Mouse (Mus musculus) midbrain, embryonic 13.5 days (tissue): Measurements from ENCODE around the gene Brd1. TPM values are rescaled to one million over a fixed set of nuclear protein-coding genes. Genes with fewer than 3 reads are reported as not detected.

ENCODE experiments used
- ATAC-seq: fragments of 200-750 bp; cut with Nextera tagmentation; 2 replicates; pipeline ENCODE4 v1.8.0; 2017; ENCODE audit warnings: mild to moderate bottlenecking, moderate TSS enrichment, moderate library complexity
- H3K27ac ChIP-seq: fragments of 300-500 bp; sonication (generic); 2 replicates; pipeline ENCODE4 v1.5.1; 2015; ENCODE audit warnings: inconsistent platforms, mild to moderate bottlenecking, moderate library complexity
- H3K27me3 ChIP-seq: fragments of 300-500 bp; sonication (generic); 2 replicates; pipeline ENCODE4 v1.6.1; 2015; ENCODE audit warnings: mild to moderate bottlenecking, inconsistent platforms
- H3K36me3 ChIP-seq: fragments of 300-500 bp; sonication (generic); 2 replicates; pipeline ENCODE4 v1.6.1; 2015; ENCODE audit warnings: mild to moderate bottlenecking, inconsistent platforms
- H3K4me1 ChIP-seq: fragments of 300-500 bp; sonication (generic); replicated peaks from 2 replicates; pipeline ENCODE4 v1.6.1; 2015; ENCODE audit warnings: inconsistent platforms
- H3K4me2 ChIP-seq: fragments of 300-500 bp; sonication (generic); replicated peaks from 2 replicates; pipeline ENCODE4 v1.6.1; 2015; ENCODE audit warnings: moderate library complexity, mild to moderate bottlenecking, inconsistent platforms
- H3K4me3 ChIP-seq: fragments of 300-500 bp; sonication (generic); replicated peaks from 2 replicates; pipeline ENCODE4 v1.5.1; 2015; ENCODE audit warnings: mild to moderate bottlenecking, inconsistent platforms
- H3K9ac ChIP-seq: fragments of 300-500 bp; sonication (generic); replicated peaks from 2 replicates; pipeline ENCODE4 v1.6.1; 2015; ENCODE audit warnings: mild to moderate bottlenecking, inconsistent platforms
- H3K9me3 ChIP-seq: fragments of 300-500 bp; sonication (generic); 2 replicates; pipeline ENCODE4 v1.6.1; 2016; ENCODE audit warnings: mild to moderate bottlenecking, inconsistent platforms
- WGBS: fragments of 180-500 bp; shearing (Covaris S2); methylation state at CpG from one replicate; pipeline ENCODE4 v1.1.7; 2015; 5-methylcytosine and 5-hydroxymethylcytosine counted together
- polyA plus RNA-seq: library from polyadenylated mRNA; unstranded; fragments of >200 nt; fragmentation: Nextera tagmentation; extraction: Ambion mirVana; gene quantifications from 2 replicates; pipeline ENCODE4 v1.2.1, GENCODE M21; 2015

Brd1 gene
- polyA plus RNA-seq, 1 experiment from 2014 or later: 29.1 TPM

DNA sequence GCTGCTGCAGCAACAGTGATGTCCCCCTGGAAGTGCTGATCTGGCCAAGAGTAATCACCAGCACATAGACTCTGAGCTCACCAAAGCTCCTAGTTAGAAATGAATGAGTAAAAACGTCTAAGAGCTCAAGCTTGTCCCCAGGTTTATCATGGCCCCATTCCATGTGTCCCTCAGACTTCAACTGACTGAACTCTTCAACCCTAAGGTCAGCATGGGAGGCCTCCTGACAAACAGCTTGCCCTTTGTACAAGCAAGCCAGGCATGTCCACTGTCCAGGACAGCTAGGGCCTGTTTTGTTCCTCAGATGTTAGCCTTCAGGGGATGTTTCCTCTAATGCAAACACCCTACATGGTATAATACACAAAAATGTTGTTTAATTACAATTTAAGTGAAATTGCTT is 29.7 kb downstream of the Brd1 start:
- Histone ChIP-seq H3K36me3 (peaks cover 97% of the 10 kb centered on the region), H3K4me1 (no peaks in the 10 kb centered on the region), H3K9me3 (no peaks in the 10 kb centered on the region), H3K4me2 (no peak overlapping the region), H3K27ac (no peak overlapping the region), H3K4me3 (no peak overlapping the region), H3K27me3 (no peaks in the 10 kb centered on the region), H3K9ac (no peak overlapping the region)
- ATAC-seq: no peak
- WGBS: 74% methylated on average over 1 of the region's 1 CpGs

DNA sequence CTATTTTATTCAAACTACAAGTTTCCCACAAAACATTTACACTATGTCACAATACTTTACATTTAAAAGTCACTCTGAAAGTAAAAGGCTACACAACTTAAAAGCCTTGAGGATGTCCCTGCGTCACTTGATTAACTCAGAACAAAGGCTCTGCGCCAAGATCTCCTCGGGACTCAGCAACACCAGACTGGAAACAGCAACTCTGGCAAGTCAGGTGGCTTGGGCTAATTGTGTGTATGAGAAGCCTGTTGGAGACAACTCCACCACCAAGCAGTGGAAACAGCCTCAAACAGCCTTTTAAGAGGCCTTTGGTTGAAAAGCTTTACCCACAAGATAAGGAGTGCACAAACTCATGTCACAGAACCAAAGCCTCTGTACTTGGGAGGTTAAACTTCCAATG is 31.5 kb downstream of the Brd1 start:
- H3K4me1 ChIP-seq: no peaks in the 10 kb centered on the region
- no peaks in the 10 kb centered on the region for H3K9me3 ChIP-seq
- H3K27me3 ChIP-seq: no peaks in the 10 kb centered on the region
- no peak overlapping the region for H3K4me2 ChIP-seq
- no peak overlapping the region for H3K27ac ChIP-seq
- H3K9ac ChIP-seq: no peak overlapping the region
- H3K36me3 ChIP-seq: peaks cover 97% of the 10 kb centered on the region
- WGBS: 46% methylated on average over 3 of the region's 3 CpGs
- no peak for ATAC-seq
- H3K4me3 ChIP-seq: no peak overlapping the region

DNA sequence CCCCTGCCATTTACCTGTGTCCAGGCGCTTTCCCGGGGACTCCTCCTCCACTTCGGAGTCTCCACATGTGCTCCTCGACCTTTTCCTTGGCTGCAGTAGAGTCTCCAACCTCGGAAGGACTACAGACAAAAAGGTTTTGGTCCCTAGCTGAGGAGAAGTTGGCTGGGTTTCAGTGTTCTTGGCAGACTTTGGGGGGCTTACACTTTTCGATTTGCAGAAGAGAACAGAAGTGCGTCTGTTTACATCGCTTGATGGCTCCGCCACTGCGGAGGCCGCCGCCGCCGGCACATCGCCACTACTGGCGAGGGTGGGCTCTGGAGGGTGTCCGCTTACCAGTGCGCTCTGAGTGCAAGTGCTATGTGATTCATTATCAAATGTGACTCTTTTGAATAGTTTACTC is 33.3 kb downstream of the Brd1 start:
- Histone ChIP-seq H3K9ac (no peak overlapping the region), H3K9me3 (no peaks in the 10 kb centered on the region), H3K27me3 (no peaks in the 10 kb centered on the region), H3K36me3 (peaks cover 95% of the 10 kb centered on the region), H3K4me3 (no peak overlapping the region), H3K27ac (no peak overlapping the region), H3K4me2 (no peak overlapping the region), H3K4me1 (no peaks in the 10 kb centered on the region)
- WGBS: 95% methylated on average over 18 of the region's 18 CpGs
- no peak for ATAC-seq

DNA sequence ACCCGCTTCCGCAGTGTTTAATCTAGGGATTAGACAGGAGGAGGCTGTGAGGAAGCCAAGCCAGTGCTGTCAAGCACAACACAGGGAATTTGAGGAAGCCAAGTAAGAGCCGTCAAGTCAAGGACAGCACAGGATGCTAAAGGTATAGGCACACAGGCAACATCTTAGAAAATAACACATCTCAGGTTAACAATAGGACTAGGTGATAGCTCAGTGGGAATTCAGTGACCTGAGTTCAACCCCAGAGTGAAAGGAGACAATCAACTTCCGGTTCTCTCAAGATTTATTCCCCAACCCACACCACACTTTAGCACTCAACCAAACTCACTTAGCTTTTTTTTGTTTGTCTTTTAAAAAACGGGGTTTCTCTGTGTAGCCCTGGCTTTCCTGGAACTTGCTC is 34.5 kb downstream of the Brd1 start:
- no peak for ATAC-seq
- H3K4me3 ChIP-seq: no peak overlapping the region
- no peaks in the 10 kb centered on the region for H3K27me3 ChIP-seq
- H3K9me3 ChIP-seq: no peaks in the 10 kb centered on the region
- H3K9ac ChIP-seq: no peak overlapping the region
- no peak overlapping the region for H3K4me2 ChIP-seq
- H3K4me1 ChIP-seq: no peaks in the 10 kb centered on the region
- H3K36me3 ChIP-seq: peaks cover 96% of the 10 kb centered on the region
- 87% methylated on average over 5 of the region's 5 CpGs for whole genome bisulfite sequencing
- no peak overlapping the region for H3K27ac ChIP-seq

DNA sequence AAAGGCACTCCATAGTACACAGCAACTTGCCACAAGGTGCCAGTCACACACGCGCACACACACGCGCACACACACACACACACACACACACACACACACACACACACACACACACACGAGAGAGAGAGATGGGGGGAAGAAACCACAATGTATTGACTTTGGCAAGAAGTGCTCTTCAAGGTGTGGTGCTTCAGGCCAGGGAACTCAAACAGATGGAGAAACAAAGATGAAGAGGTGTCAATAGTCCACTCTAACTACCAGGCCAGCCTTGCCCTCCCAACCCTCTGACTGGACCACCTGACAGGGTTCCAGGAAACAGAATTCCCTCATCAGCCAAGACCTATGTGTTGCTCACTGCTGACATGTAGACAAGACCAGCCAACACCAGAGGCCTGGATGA is 36.4 kb downstream of the Brd1 start:
- Histone ChIP-seq H3K27me3 (no peaks in the 10 kb centered on the region), H3K9me3 (no peaks in the 10 kb centered on the region), H3K4me1 (no peaks in the 10 kb centered on the region), H3K27ac (no peak overlapping the region), H3K9ac (no peak overlapping the region), H3K4me2 (no peak overlapping the region), H3K4me3 (no peak overlapping the region), H3K36me3 (peaks cover 97% of the 10 kb centered on the region)
- WGBS: 98% methylated on average over 4 of the region's 5 CpGs
- ATAC-seq: no peak

DNA sequence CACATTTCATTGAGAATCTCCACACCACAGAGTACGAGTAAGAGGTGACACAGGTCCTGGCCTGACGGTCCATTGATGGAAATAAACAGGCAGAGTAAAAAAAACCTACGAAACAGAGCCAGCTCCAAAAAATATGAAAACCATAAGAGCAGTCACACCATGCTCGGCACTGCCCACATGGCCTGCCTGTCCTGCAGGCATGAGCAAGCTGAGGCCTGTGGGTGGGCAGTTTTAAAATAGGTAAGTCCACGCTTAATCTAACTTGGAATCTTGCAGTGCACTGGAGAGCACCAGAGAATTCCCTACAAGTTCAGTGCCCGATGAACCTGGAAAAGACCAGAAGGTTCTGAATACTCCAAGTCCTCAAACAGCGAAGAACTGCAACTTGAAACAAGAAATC is 38.0 kb downstream of the Brd1 start:
- H3K4me3 ChIP-seq: no peak overlapping the region
- peaks cover 94% of the 10 kb centered on the region for H3K36me3 ChIP-seq
- WGBS: 91% methylated on average over 7 of the region's 7 CpGs
- H3K27ac ChIP-seq: no peak overlapping the region
- no peak overlapping the region for H3K4me2 ChIP-seq
- ATAC-seq: no peak
- H3K4me1 ChIP-seq: no peaks in the 10 kb centered on the region
- H3K9me3 ChIP-seq: no peaks in the 10 kb centered on the region
- H3K27me3 ChIP-seq: no peaks in the 10 kb centered on the region
- no peak overlapping the region for H3K9ac ChIP-seq

DNA sequence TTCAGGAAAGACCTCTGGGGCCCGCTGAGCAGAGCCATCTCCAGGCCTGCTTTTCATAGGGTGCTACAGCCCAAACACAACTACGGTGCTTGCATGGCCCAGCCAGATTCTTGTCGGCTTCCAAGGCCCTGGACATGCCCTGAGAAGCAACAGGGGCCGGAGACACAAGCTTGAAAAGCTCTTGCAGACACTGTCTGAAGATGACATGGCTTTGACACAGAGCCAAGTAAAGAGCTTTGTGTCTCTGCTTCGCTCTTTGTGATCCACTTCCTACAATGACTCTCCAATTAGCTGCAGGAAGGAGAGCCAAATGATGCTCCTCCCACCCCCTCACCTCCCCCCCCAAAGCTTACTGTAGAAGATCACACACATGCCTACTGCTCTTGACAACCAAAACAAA is 40.0 kb downstream of the Brd1 start:
- Histone ChIP-seq H3K9me3 (no peaks in the 10 kb centered on the region), H3K4me2 (no peak overlapping the region), H3K27ac (no peak overlapping the region), H3K4me3 (no peak overlapping the region), H3K4me1 (no peaks in the 10 kb centered on the region), H3K36me3 (peaks cover 94% of the 10 kb centered on the region), H3K27me3 (no peaks in the 10 kb centered on the region), H3K9ac (no peak overlapping the region)
- no peak for ATAC-seq
- 79% methylated on average over 5 of the region's 5 CpGs for WGBS

DNA sequence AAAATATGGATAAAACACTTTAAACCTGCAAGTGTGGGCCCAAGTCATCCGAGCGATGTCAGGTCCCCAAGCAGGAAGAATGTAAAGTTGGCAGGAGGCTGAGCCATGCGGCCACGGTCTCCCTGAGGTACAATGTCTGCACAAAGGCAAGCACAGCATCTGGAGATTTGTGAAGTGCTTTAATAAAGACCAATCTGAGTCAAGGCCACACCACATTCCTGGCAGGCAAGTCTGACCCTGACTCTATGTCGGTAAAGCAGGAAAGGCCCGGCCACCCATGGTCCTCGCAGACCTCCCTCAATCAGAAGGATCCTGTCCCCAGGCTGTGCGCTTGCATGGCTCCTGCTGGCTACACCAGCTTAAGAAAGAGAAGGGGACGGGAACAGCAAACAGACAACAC is 41.3 kb downstream of the Brd1 start:
- H3K27me3 ChIP-seq: no peaks in the 10 kb centered on the region
- H3K27ac ChIP-seq: no peak overlapping the region
- no peak overlapping the region for H3K4me2 ChIP-seq
- no peaks in the 10 kb centered on the region for H3K4me1 ChIP-seq
- ATAC-seq: no peak
- H3K36me3 ChIP-seq: peaks cover 94% of the 10 kb centered on the region
- no peak overlapping the region for H3K9ac ChIP-seq
- WGBS: 79% methylated on average over 9 of the region's 9 CpGs
- H3K4me3 ChIP-seq: no peak overlapping the region
- H3K9me3 ChIP-seq: no peaks in the 10 kb centered on the region

DNA sequence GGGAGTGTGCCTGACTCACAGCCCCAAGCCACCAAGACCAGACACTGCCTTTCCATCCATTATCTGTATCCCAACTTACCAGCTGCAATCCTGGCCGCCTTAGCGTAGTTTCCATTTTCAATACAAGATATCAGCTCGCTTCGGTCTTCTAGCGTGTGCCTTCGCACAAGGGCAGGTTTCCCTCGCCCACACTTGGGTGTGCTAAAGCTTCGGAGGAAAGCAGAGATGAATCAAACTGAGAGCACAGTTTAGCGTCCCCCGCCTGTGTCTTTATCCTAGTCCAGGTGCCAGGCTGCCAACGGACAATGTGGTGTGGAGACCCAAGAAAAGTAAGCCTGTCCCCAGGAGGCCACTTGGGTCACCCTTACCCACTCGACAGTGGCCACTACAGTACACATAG is 42.9 kb downstream of the Brd1 start:
- Histone ChIP-seq H3K9ac (no peak overlapping the region), H3K4me1 (no peaks in the 10 kb centered on the region), H3K27me3 (no peaks in the 10 kb centered on the region), H3K27ac (no peak overlapping the region), H3K4me3 (no peak overlapping the region), H3K36me3 (peaks cover 91% of the 10 kb centered on the region), H3K4me2 (no peak overlapping the region), H3K9me3 (no peaks in the 10 kb centered on the region)
- no peak for ATAC-seq
- WGBS: 93% methylated on average over 12 of the region's 12 CpGs

DNA sequence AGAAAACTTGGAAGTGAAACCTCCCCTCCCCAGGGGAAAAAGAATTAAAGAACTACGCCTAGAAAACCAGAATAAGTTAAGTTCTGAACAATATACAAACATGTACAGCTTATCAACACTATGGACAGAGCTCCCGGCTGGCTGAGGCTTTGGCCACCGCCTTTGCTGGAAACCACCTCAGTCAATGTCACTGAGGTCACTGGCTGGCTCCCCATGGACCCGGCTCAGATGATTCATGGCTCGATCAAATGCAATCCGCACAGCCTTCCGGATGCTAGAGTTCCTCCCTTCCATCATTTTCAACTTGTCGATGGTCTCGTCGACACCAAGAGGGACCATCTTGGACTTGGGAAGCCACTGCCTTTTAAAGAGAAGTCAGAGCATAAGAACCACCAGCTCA is 45.9 kb downstream of the Brd1 start:
- no peak for ATAC-seq
- no peak overlapping the region for H3K4me2 ChIP-seq
- H3K9ac ChIP-seq: no peak overlapping the region
- WGBS: 90% methylated on average over 10 of the region's 10 CpGs
- H3K27me3 ChIP-seq: no peaks in the 10 kb centered on the region
- H3K4me3 ChIP-seq: no peak overlapping the region
- peaks cover 81% of the 10 kb centered on the region for H3K36me3 ChIP-seq
- H3K9me3 ChIP-seq: no peaks in the 10 kb centered on the region
- no peak overlapping the region for H3K27ac ChIP-seq
- no peaks in the 10 kb centered on the region for H3K4me1 ChIP-seq

DNA sequence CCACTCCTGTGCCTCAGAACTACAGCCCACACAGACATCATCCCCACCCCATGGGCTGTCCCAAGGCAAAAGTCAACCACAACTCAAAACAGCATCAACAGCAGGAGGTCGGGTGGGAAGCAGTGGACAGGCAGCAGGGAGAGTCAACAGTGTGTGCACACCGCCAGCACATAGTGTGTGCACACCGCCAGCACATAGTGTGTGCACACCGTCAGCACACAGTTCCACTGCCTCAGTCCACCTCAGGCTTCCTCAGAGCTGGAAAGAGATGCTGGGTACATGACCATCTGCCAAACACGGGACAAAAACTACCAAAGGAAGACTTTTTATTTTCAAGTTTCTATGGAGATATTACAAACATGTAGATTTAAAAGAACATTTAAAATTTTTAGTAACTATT is 47.3 kb downstream of the Brd1 start:
- Histone ChIP-seq H3K4me1 (no peaks in the 10 kb centered on the region), H3K27ac (no peak overlapping the region), H3K4me2 (no peak overlapping the region), H3K27me3 (no peaks in the 10 kb centered on the region), H3K4me3 (no peak overlapping the region), H3K9me3 (no peaks in the 10 kb centered on the region), H3K9ac (no peak overlapping the region), H3K36me3 (peaks cover 76% of the 10 kb centered on the region)
- 87% methylated on average over 5 of the region's 5 CpGs for WGBS
- no peak for ATAC-seq

DNA sequence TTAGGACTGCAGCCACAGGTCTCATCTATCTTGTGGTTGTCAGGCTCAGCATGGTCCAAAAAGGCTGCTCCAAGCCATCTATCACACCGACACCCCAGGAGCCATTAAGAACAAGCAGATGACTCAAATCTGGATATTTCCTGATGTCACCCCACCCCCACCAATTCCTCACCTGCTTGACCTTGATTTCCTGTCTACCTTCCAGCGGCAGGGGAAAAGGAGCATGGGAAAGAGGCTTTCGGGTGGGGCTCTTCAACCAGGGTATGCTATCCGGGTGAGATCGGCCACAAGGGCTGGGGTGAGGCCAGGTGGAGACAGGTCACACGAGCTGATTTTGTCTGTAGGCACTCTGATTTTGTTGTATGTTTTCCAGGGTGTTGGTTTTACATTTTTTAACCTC is 50.0 kb downstream of the Brd1 start:
- ATAC-seq: no peak
- Histone ChIP-seq H3K4me1 (no peaks in the 10 kb centered on the region), H3K27ac (no peak overlapping the region), H3K4me2 (no peak overlapping the region), H3K36me3 (peaks cover 49% of the 10 kb centered on the region), H3K9ac (no peak overlapping the region), H3K4me3 (no peak overlapping the region), H3K27me3 (no peaks in the 10 kb centered on the region), H3K9me3 (no peaks in the 10 kb centered on the region)
- 93% methylated on average over 6 of the region's 6 CpGs for WGBS

DNA sequence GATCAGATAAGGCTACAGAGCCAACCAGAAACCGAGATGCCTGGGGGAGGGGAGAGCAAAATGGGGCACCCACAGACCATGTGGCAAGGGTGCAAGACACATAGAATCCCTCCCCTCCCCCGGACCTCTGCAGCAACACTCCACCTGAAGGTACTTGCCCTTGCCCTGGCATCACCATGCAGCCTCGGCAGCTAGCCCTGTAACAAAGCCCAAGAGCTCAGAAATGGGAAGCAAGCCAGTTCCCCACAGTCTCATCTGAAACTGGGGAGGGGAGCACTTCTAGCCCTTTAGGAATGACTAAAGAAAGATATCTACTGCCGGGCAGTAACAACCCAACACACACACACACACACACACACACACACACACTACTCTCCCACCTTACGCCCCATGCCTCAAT is 53.1 kb downstream of the Brd1 start:
- Histone ChIP-seq H3K4me1 (no peaks in the 10 kb centered on the region), H3K9ac (no peak overlapping the region), H3K36me3 (peaks cover 22% of the 10 kb centered on the region), H3K27ac (no peak overlapping the region), H3K27me3 (no peaks in the 10 kb centered on the region), H3K4me3 (no peak overlapping the region), H3K4me2 (no peak overlapping the region), H3K9me3 (no peaks in the 10 kb centered on the region)
- no peak for ATAC-seq
- 77% methylated on average over 5 of the region's 5 CpGs for WGBS
